Mouse (Mus musculus) ovary, postnatal 36 days (tissue): ENCODE measurements around the gene Atg16l2.

Source experiments
- DNase-seq: peaks from one replicate; pipeline ENCODE4 v3.0.0; 2022; ENCODE audit warnings: low spot score, mixed read lengths

Gene Atg16l2

GRCm38 (mm10) chr7:101301881-101302456, at the start of gene Atg16l2:
TSS of gene Atg16l2 (minus strand) at chr7:101302251.
- peak; percentile 93 for DNase-seq

GRCm38 (mm10) chr7:101349861-101350260, 47.8 kb upstream of the Atg16l2 start:
- no peak for DNase-seq

- no peak for DNase-seq
Observed at GRCm38 (mm10) chr7:101348312-101348711, 46.3 kb upstream of the Atg16l2 start.

GRCm38 (mm10) chr7:101347767-101348270, 45.8 kb upstream of the Atg16l2 start, which contains the start of gene Arap1:
TSS of gene Arap1 (plus strand) at chr7:101348067.
- DNase-seq = peak; percentile 67

GRCm38 (mm10) chr7:101346991-101347390, 44.9 kb upstream of the Atg16l2 start:
- no peak for DNase-seq

GRCm38 (mm10) chr7:101344892-101345291, 42.8 kb upstream of the Atg16l2 start:
- DNase-seq = no peak

- DNase-seq = no peak
Observed at GRCm38 (mm10) chr7:101343135-101343534, 41.1 kb upstream of the Atg16l2 start.

- DNase-seq = no peak
Observed at GRCm38 (mm10) chr7:101341405-101341804, 39.4 kb upstream of the Atg16l2 start.

- DNase-seq = no peak
Observed at GRCm38 (mm10) chr7:101337401-101337800, 35.4 kb upstream of the Atg16l2 start.

- DNase-seq = no peak
Observed at GRCm38 (mm10) chr7:101336686-101337085, 34.6 kb upstream of the Atg16l2 start.

- DNase-seq = no peak
Observed at GRCm38 (mm10) chr7:101335228-101335627, 33.2 kb upstream of the Atg16l2 start.

- no peak for DNase-seq
Observed at GRCm38 (mm10) chr7:101332045-101332831, 30.2 kb upstream of the Atg16l2 start.

GRCm38 (mm10) chr7:101330841-101331173, 28.8 kb upstream of the Atg16l2 start:
- DNase-seq = no peak

- no peak for DNase-seq
Observed at GRCm38 (mm10) chr7:101330074-101330840, 28.2 kb upstream of the Atg16l2 start.

- no peak for DNase-seq
Observed at GRCm38 (mm10) chr7:101329606-101330005, 27.6 kb upstream of the Atg16l2 start.

GRCm38 (mm10) chr7:101328621-101329158, 26.6 kb upstream of the Atg16l2 start:
- DNase-seq = peak; percentile 18

- no peak for DNase-seq
Observed at GRCm38 (mm10) chr7:101327786-101328185, 25.7 kb upstream of the Atg16l2 start.

GRCm38 (mm10) chr7:101327263-101327662, 25.2 kb upstream of the Atg16l2 start:
- no peak for DNase-seq

- no peak for DNase-seq
Observed at GRCm38 (mm10) chr7:101326006-101326405, 24.0 kb upstream of the Atg16l2 start.

GRCm38 (mm10) chr7:101324142-101324962, 22.3 kb upstream of the Atg16l2 start:
- no peak for DNase-seq

- peak; percentile 19 for DNase-seq
Observed at GRCm38 (mm10) chr7:101323141-101323594, 21.1 kb upstream of the Atg16l2 start.
